Mouse (Mus musculus) WW6 (cell line): ENCODE measurements at regions not wholly inside any gene's neighbourhood (a gene's known extent, or its start where the extent isn't known, plus 50 kb on each side); places are given as distances from the start of the nearest gene placed in this dataset.
A peak's percentile ranks its signal among the peaks of the same experiment; 100 is the strongest.

Experiments used
- DNase-seq: peaks from one replicate; pipeline ENCODE4 v3.0.0-alpha.2; 2013; ENCODE audit warnings: low read depth, low spot score

DNA sequence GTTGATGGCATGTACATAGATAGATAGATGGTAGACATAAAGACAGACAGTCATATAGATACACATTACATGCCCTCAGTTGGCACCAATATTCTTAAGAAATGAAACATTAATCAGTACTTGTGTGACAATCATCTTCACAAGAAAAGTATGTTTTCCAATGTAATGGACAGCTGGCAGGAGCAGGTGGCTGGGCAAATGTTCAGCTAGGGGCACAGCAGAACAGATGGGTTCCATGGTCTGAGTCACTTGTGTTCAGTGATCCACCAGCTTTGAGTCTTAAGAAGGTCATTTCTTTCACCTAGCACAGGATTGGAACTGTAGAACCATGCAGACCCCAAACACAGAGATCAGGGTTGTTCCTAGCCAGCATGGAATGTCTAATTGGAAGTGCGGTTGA is 2631.2 kb upstream of the 5930422O12Rik start:
- no peak for DNase-seq

DNA sequence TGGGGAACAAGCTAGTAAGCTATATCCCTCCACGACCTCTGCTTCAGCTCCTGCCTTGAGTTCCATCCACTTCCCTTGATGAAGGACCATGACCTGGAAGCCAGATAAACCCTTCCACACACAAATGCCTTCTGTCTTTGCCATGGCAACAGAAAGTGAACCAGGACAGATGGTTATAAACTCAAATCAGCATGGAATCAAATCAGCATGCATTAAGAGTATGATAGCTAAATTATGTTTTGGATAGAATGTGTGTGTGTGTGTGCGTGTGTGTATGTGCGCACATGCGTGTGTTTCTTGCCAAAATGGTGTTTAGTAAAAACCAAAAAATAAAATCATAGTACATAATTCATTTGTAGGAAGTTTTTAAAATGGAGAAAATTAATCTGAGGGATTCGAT is 2611.5 kb upstream of the 5930422O12Rik start:
- no peak for DNase-seq

DNA sequence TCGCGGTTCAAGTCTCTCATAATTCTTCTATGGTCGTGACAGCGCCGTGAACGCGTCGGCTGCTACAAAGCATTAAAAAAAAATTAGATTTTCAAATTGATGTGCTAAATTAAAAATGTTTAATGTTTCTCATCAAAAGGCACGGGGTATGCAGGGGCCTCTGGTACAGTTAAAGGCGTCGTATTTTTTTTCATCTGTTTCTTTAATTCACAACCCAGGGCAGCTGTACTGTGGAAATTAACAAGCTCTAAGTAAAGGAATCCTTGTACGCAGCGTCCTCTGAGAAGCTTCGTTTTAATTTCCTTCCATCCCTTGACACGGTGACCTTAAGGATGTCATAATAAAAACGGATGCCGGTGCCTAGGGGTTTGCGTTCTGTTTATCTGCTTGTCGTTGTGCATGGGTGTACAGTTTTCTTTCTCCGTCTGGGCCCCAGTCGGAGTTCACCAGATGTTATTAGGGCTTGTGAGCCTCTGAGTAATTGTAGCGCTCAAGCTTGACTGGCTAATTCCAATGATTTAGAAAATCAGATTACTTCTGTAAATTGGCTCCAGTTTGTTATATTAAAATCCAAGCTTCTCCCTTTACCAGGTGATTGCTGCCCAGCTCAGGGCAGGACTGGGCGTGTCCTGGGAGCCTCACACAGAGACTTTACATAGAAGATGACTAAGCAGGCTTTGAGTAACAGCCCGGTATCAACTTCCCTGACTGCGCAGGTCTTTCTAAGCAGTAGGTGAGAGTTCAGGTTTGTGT is 2605.5 kb upstream of the 5930422O12Rik start:
- no peak for DNase-seq

DNA sequence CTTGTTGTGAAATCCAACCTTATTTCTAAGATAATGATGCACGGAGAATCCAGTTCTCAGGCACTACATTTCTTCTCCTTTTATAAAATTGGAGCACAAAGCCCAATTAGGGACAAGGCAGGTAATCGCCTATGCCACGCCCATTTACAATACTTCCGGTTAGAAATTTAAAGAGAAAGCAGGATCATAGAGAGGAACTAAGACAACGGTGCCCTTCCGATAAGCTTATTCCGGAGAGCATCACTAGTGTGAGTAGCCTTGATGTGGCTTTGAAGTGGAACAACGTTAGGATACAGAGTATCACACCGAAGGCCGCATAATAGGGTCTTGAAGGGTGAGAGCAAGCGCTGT is 2604.9 kb upstream of the 5930422O12Rik start:
- DNase-seq = no peak

DNA sequence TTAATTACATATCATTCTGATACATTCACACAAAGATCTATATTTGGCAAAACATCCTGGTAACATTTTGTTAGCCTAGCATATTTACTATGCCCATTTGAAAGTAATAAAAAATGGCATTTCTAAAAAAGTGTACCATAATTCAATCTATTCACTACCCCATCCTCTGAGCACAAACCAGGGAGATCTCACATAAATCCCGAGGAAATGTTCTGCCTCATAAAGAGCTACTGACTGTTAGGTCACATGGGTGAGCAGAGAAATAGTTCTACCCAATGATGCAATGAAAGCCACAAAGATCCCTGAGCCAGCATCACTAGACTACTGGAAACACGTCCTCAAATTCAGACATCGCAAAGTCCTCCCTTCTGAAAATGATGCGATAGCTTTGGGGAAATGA is 2602.5 kb upstream of the 5930422O12Rik start:
- DNase-seq = no peak

DNA sequence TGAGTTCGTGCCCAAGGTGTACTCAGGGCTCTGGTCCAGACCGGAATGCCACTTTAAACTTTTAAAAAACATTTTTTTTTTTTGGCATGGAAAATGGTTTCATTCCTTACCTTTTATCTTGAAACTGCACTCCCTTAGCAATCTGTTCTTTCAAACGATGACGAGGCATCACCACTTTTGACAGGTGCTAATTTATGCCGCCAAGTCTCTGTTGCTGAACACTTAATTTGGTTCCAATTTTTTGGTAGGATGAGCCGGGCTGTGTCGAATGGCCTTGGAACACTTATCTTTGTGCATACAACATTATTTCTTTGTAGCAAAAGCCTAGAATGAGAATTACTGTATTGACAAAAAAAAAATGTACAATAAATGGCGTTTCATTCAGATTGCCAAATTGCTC is 2590.5 kb upstream of the 5930422O12Rik start:
- no peak for DNase-seq

DNA sequence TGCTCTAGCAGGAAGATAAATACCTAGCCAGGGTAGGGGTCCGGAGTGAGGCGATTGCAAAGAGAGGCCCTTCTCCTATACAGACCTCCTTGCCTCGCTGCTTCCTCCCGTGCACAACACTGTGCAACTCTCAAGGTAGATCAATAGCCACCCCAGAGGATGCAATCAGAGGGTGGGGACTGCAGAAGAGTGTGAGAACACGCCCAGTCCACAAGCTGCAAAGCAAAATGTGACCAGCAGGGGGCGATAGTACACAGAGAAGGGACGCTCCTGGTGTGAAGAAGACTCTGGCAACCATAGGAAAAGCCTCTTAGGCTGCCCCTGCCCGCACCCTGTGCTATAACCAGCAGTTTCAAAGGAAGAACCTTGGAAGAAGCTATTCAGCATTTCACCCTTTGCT is 2588.4 kb upstream of the 5930422O12Rik start:
- peak; percentile 43 for DNase-seq

DNA sequence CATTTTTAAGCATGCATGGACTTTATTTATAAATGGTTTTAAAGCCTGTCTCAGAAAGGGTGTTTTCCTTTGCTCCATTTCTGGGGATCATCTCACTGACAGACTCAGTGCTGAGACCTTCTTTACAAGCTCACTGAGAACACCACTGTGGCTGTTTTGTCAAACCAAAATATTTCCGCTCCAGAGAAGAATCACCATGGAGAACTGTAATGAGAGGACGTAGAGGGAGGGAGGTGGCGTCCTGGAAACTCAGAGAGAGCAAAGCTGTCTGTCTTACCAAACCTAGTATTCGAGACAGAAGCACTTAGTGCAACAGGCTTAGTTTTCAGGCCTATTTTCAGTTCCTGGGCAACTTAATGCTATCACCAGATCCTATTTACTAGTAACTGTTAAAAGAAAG is 2565.5 kb upstream of the 5930422O12Rik start:
- DNase-seq = no peak

DNA sequence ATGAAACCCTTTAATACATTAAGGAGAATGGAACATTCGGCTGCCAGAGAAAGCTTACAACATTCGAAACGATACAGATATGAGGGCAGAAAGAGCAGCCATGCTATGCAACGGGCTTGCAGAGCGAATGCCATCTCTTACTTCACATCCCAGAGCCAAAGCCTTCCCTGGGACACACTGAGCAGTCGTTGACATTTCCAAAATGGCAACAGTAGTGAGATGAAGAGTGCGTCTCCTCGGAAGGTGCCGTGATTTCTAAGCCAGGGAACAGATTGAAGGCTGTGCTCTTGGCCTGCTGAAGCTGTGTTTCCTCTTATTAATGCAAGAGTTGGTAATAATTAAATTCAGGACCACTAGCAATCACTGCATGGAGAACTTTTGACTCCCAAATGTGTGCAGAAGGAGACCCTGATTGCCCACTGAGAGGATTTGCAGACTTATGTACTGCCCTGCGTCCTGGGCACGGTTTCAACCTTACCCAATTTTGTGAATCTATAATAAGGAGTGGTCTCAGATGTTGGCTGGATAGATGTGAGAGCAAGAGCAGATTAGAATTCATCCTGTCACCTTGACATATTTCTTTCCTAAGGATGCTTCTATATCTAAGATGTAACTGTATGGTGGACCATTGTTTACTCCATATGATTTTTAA is 2522.3 kb upstream of the 5930422O12Rik start:
- DNase-seq = no peak

DNA sequence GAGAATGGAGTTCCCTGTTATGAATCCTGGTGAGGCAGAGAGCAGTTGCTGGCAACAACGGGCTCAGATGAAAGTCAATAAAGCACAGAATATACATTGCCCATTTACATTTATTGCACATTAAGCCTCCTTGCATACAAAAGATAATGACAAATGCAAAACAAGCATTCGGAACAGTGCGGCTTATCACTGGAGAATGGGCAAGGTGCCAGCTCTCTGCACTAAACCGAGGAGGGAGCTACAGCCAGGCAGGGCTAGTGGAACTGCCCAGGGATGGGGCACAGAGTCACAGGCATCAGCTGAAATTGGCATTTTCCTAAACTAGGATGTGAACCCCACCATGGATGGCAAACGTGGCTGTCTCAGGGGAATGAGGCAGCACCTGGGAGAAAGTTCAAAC is 2514.8 kb upstream of the 5930422O12Rik start:
- DNase-seq = no peak

DNA sequence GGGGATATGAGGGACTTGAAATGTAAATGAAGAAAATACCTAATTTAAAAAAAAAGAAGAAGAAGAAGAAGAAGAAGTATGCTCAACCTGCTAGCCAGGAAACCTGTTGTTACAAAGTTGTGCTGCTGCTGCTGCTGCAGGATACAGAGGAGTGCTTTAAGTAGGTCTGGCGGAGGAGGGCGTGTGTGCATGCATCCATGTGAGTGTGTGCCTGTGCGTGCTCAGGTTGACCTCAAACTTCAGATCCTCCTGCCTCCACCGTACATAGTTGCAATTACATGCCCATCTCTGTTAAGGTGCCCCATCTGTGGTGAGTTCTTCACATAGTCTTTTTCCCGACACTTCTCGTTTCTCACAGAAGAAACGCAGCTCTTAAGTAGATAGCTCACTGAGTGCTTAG is 2513.4 kb upstream of the 5930422O12Rik start:
- no peak for DNase-seq

DNA sequence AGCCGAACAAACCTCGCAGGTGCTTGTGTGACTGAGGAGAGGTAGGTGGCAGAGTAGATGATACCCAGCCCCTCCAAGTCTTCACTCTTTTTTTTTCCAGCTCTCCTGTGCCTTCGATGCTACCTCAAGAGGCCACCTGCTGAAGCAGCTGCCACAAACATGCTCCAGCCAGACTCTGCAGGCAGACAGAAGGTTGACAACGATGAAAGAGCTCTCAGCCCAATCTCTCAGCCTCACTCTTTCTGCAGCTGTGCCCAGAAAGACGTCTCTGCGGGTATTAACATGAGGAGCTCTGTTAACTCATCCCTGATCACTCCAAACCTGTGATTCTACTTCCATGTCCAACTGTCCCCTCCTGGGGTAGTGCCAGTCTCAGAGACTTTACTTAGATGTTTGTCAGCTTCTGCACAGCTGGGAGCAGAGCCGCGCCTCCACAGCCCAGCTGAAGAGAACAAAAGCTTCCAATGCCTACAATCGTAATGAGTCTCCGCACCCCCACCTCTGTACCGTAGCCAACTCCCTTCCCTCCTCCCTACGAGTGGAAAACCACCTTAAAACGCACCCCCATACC is 2512.8 kb upstream of the 5930422O12Rik start:
- no peak for DNase-seq

DNA sequence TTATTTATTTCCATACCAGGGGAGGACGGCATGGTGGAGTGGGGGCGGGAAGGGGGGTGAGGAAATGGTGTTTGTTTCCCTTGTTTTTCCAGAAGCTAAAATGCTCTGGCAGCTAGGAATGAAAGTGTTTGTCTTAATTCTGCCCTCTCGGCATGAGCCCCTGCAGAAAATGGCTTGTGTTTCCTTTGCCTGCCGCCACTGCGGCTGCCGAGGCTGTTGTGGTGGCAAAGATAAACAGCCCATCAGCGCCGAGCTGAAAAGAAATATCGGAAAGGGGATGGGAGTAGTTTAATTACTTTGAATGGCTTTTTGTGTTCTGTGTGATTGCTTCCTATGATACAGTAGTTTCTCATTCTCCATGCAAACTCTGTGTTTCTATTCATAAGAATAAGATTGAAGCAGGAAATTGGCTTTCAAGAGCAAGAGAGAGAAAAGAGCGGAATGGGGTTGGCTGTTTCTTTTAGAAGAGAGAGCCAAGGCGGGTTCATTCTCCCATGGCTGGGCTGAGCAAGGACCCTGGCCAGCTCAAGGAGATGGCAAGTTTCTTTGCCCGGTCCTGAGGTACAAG is 2512.2 kb upstream of the 5930422O12Rik start:
- DNase-seq = no peak

DNA sequence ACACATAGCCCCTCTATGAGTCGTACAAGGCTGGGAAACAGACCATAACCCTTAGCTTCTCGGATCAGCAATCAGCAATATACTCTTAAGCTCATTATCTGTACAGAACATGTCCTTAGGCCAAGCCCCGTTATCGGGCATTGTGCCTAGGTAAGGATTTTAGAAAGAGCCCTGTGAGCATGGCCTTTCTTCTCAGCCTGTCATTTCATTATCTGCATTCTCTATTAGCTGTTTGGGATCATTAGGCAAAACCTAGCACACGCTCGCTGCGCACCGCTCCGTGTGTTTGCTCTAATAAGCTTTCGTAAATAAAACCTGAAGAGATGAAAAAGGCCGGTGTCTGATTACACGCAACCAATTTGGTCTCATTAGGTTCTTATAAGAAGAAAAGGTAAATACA is 2507.1 kb upstream of the 5930422O12Rik start:
- no peak for DNase-seq

DNA sequence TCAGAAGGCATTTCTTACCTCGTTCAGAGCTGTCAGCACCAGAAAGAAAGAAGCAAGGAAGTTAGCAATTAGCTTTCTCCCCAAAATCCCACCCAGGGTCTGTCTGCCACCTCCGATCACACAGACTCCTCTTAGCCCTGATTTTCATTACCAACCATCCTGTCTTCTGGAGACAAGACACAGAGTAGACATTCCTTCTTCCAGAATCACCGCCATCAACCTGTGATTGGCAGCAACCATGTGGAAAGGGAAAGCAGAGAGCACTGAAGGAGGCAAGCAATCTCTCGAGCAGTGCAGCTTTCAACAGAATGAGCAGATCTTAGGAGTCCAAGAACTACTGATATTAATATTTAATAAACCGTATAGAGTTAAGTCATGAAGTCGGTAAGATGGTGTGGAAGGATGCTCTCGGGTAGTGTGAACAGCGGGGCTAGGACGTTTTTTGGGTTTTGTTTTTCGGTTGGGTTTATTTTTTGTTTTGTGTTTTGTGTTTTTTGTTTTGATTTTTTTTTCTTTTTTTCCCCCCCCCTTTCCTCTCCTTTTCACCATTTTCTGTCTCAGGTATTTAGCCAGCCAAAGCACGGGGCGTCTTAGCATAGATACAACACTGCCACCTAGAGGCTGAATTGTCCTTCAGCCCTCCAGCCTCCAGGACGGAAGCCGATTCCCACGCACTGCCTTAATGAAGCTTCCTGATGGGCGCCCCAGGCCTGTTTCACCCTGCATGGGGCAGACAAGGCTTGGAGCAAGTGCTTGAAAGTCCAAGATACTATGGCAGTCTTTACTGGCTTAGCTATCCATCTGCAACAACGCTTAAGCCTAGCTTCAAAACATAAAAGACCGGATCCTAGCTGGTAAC is 2505.0 kb upstream of the 5930422O12Rik start:
- peak; percentile 56 for DNase-seq

DNA sequence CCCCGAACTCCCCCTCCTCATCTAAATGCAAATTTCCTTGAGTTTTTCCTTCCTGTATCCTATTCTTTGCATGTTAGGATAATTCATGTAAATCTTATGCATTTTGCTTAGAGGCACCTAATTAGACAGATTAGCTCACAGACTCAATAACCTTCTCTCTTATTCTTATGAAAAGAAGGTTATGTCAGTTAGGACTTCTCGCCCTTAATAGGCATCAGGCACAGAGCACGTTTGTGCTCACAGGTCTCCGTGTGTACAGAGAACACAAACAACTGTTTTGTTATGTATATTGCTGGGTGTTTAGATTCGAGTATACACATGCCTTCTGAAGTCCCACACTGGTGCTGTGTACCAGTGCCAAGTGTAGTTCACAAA is 2504.4 kb upstream of the 5930422O12Rik start:
- no peak for DNase-seq

DNA sequence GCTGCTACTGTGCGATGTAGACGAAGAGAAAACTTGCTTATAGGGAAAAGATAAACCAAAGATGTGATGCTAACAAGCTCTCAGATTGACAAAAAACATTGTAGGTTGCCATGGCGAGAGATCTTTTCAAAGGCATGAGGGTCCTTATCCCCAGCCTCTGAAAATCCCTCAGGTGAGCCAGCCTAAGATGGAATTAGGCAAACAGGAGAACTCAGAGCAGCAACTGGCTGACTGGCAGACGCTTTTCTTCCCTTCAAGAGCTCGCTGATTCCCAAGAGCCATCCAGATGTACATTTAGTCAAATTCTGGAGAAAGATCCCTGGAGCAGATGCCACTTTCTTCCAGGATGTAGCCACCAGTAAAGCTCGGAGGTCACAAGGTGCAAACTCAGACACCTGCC is 2503.9 kb upstream of the 5930422O12Rik start:
- DNase-seq = no peak

DNA sequence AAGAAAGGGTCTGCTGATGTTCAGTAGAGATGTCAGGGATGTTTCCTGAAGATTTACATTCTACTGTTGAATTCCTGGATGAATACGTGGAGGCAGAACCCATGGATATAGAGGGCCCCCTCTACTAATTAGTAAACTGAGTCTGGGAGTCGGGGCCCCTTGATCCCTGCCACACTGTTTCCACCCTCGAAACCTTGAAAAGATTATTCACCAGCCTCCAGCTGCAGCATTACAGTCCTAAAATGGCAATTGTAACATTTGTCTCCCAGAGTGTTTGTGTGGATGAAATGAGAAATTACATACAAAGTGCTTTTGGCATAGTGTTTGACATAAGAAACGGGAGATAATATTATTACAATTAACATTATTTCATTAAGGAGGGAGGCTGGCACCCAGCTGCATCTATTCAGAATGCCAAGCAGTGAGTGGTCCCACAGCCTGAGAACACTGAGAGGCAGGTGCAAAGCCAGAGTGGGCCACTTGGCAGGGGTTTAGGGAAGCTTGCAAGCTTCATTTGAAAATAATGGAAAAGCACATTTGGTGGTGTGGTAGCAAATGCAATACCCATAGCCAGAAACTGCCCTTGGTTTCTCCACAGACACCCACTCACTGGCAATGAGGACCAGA is 2490.9 kb upstream of the 5930422O12Rik start:
- DNase-seq = no peak

DNA sequence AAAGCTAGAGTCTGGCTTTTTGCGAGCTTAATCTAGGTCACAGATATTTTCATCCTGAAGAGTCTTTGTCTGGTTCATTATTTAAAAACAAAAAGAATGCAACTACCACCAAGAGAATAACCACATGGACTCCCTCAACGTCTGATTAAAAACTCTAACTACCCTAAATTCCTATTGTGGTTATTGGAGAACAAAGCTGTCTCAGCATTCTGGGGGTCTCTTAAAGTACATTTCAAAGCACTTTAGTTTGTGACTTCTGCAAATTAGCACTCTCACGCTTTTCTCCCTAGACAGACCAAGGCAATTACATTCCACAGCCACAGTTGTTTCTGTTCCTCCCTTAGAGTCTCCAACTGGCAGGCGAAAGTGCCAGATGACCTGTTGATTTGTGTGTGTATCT is 2487.6 kb upstream of the 5930422O12Rik start:
- DNase-seq = no peak

DNA sequence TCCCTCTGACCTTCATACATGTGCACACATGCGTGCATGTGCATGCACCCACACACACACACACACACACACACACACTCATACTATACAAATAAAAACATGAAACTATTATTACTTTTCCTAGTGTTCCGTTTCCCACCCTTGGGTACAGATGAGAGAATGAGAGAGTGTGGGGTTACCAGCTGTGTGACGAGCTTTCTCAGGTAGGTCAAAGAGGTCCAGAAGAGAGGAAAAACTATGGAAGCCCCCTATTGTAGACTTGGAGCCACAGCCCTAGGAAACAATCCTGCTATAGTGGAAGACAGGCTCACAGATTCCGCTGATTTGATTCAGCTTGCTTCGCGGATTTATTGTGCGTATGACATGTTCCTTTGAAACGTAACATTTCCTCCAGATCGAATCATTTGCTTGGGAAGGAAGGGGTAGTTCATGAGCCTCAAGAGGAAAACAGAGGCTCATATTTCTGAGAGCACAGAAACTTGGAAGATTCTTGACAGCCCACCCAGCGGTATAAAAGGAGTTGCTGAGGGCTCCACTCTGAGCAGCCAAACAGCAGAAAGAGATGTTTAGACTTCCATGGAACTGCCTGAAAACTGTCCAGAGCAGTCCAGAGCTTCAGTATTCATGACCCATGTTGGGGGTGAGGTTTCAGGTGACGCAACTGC is 2486.9 kb upstream of the 5930422O12Rik start:
- no peak for DNase-seq
